Mouse (Mus musculus) hindbrain, embryonic 11.5 days (tissue): ENCODE results near the gene Syt9. TPM values are rescaled to one million over a fixed set of nuclear protein-coding genes. Genes with fewer than 3 reads are reported as not detected.
A peak's percentile ranks its signal among the peaks of the same experiment; 100 is the strongest.

Experiments used
- ATAC-seq: fragments of 200-750 bp; cut with Nextera tagmentation; 2 replicates; pipeline ENCODE4 v1.8.0; 2017; ENCODE audit warnings: mild to moderate bottlenecking, moderate TSS enrichment, moderate library complexity; ENCODE audit not compliant: low FRiP score
- DNase-seq: peaks from one replicate; pipeline ENCODE4 v3.0.0-alpha.2; 2015; ENCODE audit warnings: low spot score
- H3K27ac ChIP-seq: fragments of 300-500 bp; sonication (generic); 2 replicates; pipeline ENCODE4 v1.5.1; 2014; ENCODE audit warnings: mild to moderate bottlenecking, low read depth, low read length
- H3K27me3 ChIP-seq: fragments of 300-500 bp; sonication (generic); 2 replicates; pipeline ENCODE4 v1.6.1; 2014; ENCODE audit warnings: mild to moderate bottlenecking, low read length, moderate library complexity, mixed read lengths; ENCODE audit not compliant: control insufficient read depth, insufficient read depth
- H3K36me3 ChIP-seq: fragments of 300-500 bp; sonication (generic); 2 replicates; pipeline ENCODE4 v1.6.1; 2014; ENCODE audit warnings: mild to moderate bottlenecking, low read length, moderate library complexity, mixed read lengths; ENCODE audit not compliant: control insufficient read depth, insufficient read depth
- H3K4me1 ChIP-seq: fragments of 300-500 bp; sonication (generic); replicated peaks from 2 replicates; pipeline ENCODE4 v1.6.1; 2014; ENCODE audit warnings: low read length, mixed read lengths; ENCODE audit not compliant: control insufficient read depth, insufficient read depth
- H3K4me2 ChIP-seq: fragments of 300-500 bp; sonication (generic); replicated peaks from 2 replicates; pipeline ENCODE4 v1.6.1; 2014; ENCODE audit warnings: mild to moderate bottlenecking, low read depth, low read length
- H3K4me3 ChIP-seq: fragments of 300-500 bp; sonication (generic); 2 replicates; pipeline ENCODE4 v1.5.1; 2014; ENCODE audit warnings: low read depth, low read length
- H3K9ac ChIP-seq: fragments of 300-500 bp; sonication (generic); 2 replicates; pipeline ENCODE4 v1.6.1; 2014; ENCODE audit warnings: low read depth, low read length
- H3K9me3 ChIP-seq: fragments of 300-500 bp; sonication (generic); 2 replicates; pipeline ENCODE4 v1.6.1; 2016; ENCODE audit warnings: low read length; ENCODE audit not compliant: control insufficient read depth
- WGBS: fragments of 180-500 bp; shearing (Covaris S2); extraction: QIAGEN DNeasy Blood & Tissue Kit; methylation state at CpG from one replicate; pipeline ENCODE4 v1.1.7; 2014; 5-methylcytosine and 5-hydroxymethylcytosine counted together
- polyA plus RNA-seq: library from polyadenylated mRNA; unstranded; fragments of >200 nt; fragmentation: Nextera tagmentation; extraction: Ambion mirVana; gene quantifications from 2 replicates; pipeline ENCODE4 v1.2.1, GENCODE M21; 2014

Syt9 gene
- polyA plus RNA-seq, 1 experiment from 2014 or later = 4.8 TPM

DNA sequence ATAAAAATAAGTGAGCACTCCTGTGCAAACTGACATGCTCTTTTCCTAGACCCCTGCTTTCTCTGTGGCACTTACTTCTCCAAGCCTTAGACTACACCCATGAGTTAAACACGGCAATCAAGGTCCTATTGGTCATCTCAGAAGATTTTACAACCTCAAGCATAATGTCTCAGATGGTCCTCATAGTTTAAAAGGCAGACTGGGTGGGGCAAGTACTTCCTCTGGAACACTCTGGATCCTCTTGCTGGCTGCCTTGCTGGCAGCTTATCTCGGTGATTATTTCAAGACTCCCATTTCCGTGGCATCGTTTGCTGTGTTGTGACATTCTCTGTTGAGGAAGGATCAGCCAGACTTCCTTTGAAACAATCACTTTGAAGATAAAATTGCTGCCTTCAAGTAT lies 169.5 kb downstream of the Syt9 start:
- H3K36me3 ChIP-seq = no peaks in the 10 kb centered on the region
- DNase-seq = no peak
- H3K4me1 ChIP-seq = no peaks in the 10 kb centered on the region
- H3K4me3 ChIP-seq = no peak overlapping the region
- no peak overlapping the region for H3K27ac ChIP-seq
- H3K4me2 ChIP-seq = no peak overlapping the region
- no peaks in the 10 kb centered on the region for H3K27me3 ChIP-seq
- no peaks in the 10 kb centered on the region for H3K9me3 ChIP-seq
- no peak for ATAC-seq
- WGBS = 84% methylated on average over 4 of the region's 4 CpGs
- H3K9ac ChIP-seq = no peak overlapping the region

DNA sequence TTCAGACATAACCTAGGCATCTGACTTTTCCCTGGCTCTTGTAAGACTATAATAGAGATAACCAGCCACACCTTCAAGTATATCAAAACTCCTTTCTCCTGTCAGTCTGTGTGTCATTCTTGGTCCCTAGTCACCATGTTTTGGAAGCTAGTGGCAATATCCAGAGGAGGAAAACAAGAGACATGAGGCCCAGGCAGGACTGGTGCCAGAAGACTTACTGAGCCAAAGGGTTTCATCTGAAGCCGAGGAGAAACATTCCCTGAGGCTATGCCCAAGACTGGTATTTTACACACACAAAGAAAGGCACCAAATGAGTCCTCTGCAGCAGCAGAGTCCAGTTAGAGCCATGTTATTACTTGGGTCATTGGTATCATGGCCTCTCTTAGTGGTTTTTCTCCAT lies 174.5 kb downstream of the Syt9 start:
- DNase-seq = no peak
- H3K4me1 ChIP-seq = no peaks in the 10 kb centered on the region
- 80% methylated on average over 1 of the region's 1 CpGs for WGBS

DNA sequence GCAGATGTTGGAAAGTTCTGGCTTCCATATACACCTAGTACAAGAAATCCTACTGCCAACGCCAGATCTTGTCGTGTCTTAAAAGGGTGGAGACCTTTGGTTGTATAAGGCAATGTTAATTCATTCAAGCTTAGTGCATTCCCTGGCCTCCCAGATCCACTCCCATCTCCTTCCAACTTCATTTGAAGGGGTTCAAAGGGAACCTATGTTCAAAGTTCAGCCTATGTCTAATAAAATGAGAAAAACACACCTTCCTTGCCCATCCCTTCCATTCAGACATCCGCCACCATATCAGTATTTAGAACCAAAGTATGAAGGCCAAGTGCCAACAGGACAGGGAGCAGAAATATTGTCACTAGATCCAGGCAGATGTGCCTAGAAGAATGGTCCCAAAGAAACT lies 177.3 kb downstream of the Syt9 start:
- Histone ChIP-seq H3K9ac (no peak overlapping the region), H3K27ac (no peak overlapping the region), H3K27me3 (no peaks in the 10 kb centered on the region), H3K36me3 (no peaks in the 10 kb centered on the region), H3K4me3 (no peak overlapping the region), H3K4me2 (no peak overlapping the region), H3K9me3 (no peaks in the 10 kb centered on the region), H3K4me1 (no peaks in the 10 kb centered on the region)
- no peak for DNase-seq
- no peak for ATAC-seq
- 91% methylated on average over 3 of the region's 3 CpGs for WGBS

More for the DNA sequence above, 174.5 kb downstream of the Syt9 start:
- no peaks in the 10 kb centered on the region for H3K27me3 ChIP-seq
- no peaks in the 10 kb centered on the region for H3K9me3 ChIP-seq
- ATAC-seq = no peak
- H3K4me2 ChIP-seq = no peak overlapping the region
- no peaks in the 10 kb centered on the region for H3K36me3 ChIP-seq
- no peak overlapping the region for H3K9ac ChIP-seq
- no peak overlapping the region for H3K4me3 ChIP-seq
- no peak overlapping the region for H3K27ac ChIP-seq

DNA sequence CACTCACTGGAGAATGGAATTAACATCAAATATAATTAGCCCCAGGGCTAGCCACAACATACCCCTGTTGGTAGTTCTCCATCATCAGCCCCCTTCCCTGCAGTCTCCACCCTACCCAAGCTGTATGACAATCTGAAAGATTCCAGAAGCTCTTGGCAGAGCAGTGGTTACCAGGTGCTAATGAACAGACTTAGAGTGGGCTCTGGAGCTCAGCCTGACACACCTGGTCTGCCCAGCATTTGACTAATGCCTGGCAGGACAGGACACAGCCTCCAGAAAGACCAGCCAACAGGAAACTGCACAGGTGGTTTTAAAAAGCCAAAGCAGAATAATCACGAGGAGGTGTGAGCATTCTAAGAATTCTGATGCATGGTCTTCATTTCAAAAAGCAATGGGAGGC lies 182.9 kb downstream of the Syt9 start:
- 44% methylated on average over 1 of the region's 1 CpGs for WGBS
- H3K9me3 ChIP-seq = no peaks in the 10 kb centered on the region
- H3K27ac ChIP-seq = no peak overlapping the region
- no peaks in the 10 kb centered on the region for H3K27me3 ChIP-seq
- H3K36me3 ChIP-seq = no peaks in the 10 kb centered on the region
- H3K4me2 ChIP-seq = no peak overlapping the region
- no peaks in the 10 kb centered on the region for H3K4me1 ChIP-seq
- no peak overlapping the region for H3K4me3 ChIP-seq
- DNase-seq = no peak
- ATAC-seq = no peak
- H3K9ac ChIP-seq = no peak overlapping the region

DNA sequence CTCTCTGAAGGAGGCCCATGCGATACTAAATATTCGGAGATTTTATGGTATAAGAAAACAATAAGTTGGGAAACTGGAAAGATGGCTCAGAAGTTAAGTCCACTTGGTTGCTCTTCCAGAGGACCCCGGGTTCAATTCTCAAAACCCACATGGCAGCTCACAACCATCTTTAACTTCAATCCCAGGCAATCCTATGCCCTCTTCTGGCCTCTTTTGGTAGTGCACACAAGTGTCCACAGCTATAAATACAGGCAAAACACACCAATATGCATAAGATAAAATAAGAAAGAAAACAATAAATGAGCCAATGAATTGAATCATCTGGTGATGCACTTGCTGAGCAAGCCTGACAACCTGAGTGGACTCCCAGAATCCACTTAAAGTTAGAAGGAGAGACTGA lies 185.4 kb downstream of the Syt9 start:
- ATAC-seq (no peak), DNase-seq (peak; percentile 27)
- no peak overlapping the region for H3K4me2 ChIP-seq
- no peaks in the 10 kb centered on the region for H3K9me3 ChIP-seq
- H3K9ac ChIP-seq = no peak overlapping the region
- no peaks in the 10 kb centered on the region for H3K36me3 ChIP-seq
- H3K27ac ChIP-seq = no peak overlapping the region
- 87% methylated on average over 3 of the region's 3 CpGs for WGBS
- no peaks in the 10 kb centered on the region for H3K27me3 ChIP-seq
- H3K4me1 ChIP-seq = no peaks in the 10 kb centered on the region
- H3K4me3 ChIP-seq = no peak overlapping the region

DNA sequence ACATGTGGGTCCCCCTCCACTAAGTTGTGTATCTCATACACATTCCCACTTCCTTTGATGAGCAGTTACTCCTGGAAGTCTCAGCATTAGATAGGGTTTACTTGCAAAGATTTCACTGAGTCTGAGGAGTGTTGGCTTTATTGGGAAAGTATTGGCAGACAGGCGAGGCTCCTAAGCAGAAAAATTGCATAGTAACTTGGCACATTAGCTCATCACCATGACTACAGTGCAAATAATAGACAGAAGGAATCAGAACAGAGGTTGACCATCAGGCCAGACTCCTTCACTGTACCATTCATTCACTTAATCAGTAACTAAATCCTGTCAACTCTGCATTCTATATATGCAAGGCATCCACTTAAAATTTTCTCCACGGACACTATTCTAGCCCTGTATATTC lies 190.1 kb downstream of the Syt9 start:
- no peaks in the 10 kb centered on the region for H3K4me1 ChIP-seq
- DNase-seq (no peak), ATAC-seq (no peak)
- H3K27ac ChIP-seq = no peak overlapping the region
- H3K36me3 ChIP-seq = no peaks in the 10 kb centered on the region
- no peaks in the 10 kb centered on the region for H3K27me3 ChIP-seq
- H3K4me2 ChIP-seq = no peak overlapping the region
- no peaks in the 10 kb centered on the region for H3K9me3 ChIP-seq
- WGBS = 84% methylated on average over 2 of the region's 2 CpGs
- no peak overlapping the region for H3K9ac ChIP-seq
- no peak overlapping the region for H3K4me3 ChIP-seq

DNA sequence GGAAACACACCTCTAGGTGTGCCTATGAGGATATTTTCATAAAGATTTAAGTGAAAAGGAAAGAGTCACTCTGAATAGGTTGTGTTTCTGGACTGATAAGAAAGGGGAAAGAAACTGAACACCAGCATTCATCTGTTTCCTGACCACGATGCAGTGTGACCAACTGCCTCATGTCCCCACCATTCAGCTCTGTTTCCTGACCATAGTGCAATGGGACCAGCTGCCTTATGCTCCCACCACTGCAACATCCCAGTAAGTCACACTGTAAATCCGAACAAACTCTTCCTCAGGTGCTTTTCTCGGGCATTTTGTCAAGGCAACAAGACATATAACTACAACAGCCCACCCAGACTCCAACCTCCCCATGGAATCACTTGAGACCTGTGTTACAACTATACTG lies 191.1 kb downstream of the Syt9 start:
- Histone ChIP-seq H3K9ac (no peak overlapping the region), H3K27me3 (no peaks in the 10 kb centered on the region), H3K4me1 (no peaks in the 10 kb centered on the region), H3K27ac (no peak overlapping the region), H3K9me3 (no peaks in the 10 kb centered on the region), H3K36me3 (no peaks in the 10 kb centered on the region), H3K4me3 (no peak overlapping the region), H3K4me2 (no peak overlapping the region)
- 78% methylated on average over 3 of the region's 3 CpGs for whole genome bisulfite sequencing
- ATAC-seq (no peak), DNase-seq (no peak)

DNA sequence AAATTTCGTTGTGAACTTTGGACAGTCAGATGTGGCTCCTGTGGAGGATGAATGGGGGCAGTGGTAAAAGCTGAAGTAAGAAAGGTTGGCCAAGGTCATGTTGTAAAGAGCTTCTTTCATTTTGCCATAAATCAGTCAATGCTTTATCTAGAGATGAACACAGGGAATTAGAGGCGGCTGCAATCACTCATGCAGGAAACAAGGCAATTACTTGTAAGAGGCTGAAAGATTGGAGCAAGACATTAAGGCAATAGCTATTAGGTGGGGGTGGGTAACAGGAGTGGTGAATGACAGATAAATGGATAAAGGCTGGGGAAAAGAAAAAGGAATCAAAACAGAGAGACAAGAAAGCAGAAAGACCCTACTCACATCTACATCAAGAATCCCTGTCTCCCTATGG lies 193.2 kb downstream of the Syt9 start:
- Histone ChIP-seq H3K4me2 (no peak overlapping the region), H3K27me3 (no peaks in the 10 kb centered on the region), H3K27ac (no peak overlapping the region), H3K9me3 (no peaks in the 10 kb centered on the region), H3K4me1 (no peaks in the 10 kb centered on the region), H3K4me3 (no peak overlapping the region), H3K9ac (no peak overlapping the region), H3K36me3 (no peaks in the 10 kb centered on the region)
- ATAC-seq (no peak), DNase-seq (no peak)
- WGBS = 34% methylated on average over 2 of the region's 2 CpGs

DNA sequence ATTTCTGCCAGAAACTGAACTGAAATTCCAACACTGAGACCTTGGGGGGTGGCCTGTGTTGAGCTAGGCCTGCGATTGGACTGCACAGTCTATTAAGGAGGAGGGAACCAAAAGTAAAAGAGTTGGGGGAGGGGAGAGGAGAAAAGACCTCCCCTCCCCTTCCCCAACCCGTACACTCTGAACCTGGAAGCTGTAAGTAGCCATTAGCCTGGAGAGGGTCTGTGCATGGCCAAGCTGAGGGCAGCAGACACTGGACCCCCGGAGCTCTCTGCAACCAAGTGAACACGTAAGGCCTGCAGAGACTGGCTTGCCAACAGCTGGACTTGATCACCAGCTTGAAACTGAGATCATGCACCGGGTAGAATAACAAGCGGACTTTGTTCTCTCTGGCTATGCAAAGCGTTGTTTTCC lies 196.7 kb downstream of the Syt9 start, which contains the start of gene Olfml1:
Gene Olfml1 (plus strand): TSS at position 186 of the 411 bp plus-strand sequence.
- no peaks in the 10 kb centered on the region for H3K27me3 ChIP-seq
- 55% methylated on average over 7 of the region's 7 CpGs for WGBS
- H3K9me3 ChIP-seq = no peaks in the 10 kb centered on the region
- H3K36me3 ChIP-seq = no peaks in the 10 kb centered on the region
- H3K4me3 ChIP-seq = no peak within 1 kb of the TSS
- no peak within 1 kb of the TSS for H3K9ac ChIP-seq
- peak; percentile 60; the same call in 1 of the 2 replicates for ATAC-seq
- H3K27ac ChIP-seq = no peak within 1 kb of the TSS
- H3K4me1 ChIP-seq = no peaks in the 10 kb centered on the region
- H3K4me2 ChIP-seq = no peak within 1 kb of the TSS
- DNase-seq = peak; percentile 37
